Mouse (Mus musculus): ENCODE data around the gene Ankdd1a.

Ankdd1a gene

GRCm38 (mm10) chr9:65542111-65542524, 22.1 kb upstream of the Ankdd1a start:
- peak; percentile 45 for DNase-seq (ENCODE audit: low spot score)

DNA sequence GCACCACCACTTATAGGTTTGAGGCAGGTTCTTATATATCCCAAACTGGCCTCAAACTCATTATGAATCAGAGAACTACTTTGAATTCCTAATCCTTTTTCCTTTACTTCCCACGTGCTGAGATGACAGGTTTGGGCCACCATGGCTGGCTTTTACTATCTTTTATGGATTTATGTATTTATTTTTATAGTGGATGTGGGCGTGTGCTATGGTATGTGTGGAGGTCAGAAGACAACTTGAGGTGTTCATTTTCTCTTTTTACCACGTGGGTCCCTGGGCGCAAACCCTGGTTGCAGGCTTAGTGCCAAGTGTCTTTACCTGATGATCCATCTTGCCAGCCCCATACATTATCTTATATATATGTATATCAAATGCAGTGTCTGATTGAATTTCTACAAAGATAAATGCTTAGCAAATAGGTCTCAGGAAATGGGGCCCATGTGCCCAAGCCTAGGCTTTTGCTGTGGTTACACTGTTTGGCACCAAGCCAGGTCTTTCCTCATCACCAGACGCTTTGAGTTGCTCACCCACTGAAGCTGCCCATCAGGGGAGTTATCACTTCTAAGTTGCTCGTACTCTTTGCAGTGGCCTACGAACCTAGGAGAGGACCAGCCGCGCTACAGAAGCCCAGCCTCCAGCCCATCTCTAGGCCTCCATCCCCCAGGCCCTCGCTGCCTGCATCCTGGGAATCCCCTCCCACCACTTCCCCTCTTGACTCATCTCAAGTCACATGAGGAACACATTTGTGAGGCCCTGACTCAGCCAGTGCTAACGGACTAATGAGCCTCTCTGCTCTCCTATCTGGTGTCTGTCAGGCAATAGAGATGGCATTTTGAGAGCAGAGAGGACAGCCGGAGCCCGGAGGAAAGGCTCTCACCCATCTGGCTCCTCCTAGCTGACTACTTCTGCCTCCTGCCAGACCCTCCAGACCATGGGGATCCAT, 21.4 kb upstream of the Ankdd1a start:
- peak; percentile 63 for DNase-seq (ENCODE audit: low spot score)

GRCm38 (mm10) chr9:65539697-65540096, 19.7 kb upstream of the Ankdd1a start:
- DNase-seq (ENCODE audit: low spot score): no peak

DNA sequence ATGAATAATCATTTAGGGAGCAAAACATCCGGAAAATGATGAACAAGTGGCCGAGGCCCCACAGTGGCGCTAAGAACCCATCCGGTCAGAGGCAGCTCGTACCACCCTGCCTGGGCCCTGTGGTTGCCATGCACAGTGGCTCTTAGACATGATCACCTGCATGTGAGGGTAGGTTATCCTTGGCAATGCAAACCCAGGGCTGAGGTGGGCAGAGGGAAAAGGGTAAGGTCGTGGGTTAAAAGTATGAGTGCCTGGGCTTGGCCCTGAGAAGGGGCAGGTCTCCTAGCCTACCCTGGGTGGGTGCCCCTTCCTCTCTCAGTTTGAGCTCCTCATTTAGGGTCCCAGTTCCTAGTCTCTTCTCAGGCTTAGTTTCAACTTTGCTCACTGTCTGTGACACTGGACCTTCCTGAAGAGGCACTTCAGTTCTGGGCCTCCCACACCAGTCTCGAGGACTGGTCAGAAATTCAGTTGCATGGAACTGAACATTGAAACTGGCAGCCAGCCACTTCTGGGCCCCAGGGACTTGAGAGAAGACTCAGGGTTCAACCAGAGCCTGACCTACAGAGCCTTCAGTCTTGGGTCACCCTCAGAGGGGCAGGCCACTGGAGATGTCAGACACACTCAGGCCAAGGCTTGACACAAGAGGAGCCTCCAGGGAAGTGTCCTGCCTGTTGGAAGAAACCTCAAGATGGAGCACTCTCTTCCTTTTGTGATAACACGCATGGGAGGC, 18.1 kb upstream of the Ankdd1a start:
- no peak for DNase-seq (ENCODE audit: low spot score)

DNA sequence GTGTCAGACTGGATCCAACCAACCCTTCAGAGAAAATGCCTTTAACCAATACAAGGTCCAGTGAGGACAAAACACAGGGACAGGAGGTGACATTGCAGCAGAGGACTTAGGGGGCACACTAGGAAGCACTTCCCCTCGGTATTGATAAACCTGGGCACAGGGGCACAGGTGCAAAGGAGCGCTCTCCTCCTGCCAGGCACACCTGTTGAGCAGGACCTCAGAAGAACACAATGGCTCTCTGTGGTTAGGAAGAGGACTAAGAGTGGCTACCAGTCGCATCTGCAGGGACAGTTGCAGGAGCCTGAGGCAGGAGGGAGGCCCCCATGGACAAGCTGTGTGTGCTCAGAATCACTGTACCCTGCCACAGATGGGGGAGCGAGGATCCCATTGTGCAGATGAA, 16.5 kb upstream of the Ankdd1a start:
- no peak for DNase-seq (ENCODE audit: low spot score)

DNA sequence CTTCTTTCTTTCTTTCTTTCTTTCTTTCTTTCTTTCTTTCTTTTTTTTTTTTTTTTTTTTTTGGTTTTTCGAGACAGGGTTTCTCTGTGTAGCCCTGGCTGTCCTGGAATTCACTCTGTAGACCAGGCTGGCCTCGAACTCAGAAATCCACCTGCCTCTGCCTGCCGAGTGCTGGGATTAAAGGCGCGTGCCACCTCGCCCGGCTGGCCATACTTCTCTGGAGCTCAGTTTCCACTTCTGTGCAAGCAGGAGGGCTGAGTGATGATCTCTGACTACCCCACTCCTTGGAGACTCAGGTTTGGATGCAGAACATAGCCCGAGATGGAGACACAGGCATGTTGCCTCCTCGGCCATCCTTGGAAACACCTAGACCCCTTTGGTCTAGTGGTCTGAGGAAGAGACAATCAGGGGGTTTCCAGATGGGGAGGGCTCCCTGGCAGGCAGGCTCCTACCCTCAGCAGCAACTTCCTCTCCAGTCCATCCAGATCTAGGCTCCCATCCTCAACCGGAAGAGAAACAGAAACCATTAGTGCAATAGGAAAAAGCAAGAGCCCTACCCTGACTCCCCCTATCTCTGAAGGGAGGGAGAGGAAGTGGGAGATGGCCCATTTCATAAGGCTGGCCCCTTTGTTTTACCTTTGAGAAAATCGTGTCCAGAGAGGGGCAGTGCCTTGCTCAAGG, 15.9 kb upstream of the Ankdd1a start:
- DNase-seq (ENCODE audit: low spot score): peak; percentile 38

DNA sequence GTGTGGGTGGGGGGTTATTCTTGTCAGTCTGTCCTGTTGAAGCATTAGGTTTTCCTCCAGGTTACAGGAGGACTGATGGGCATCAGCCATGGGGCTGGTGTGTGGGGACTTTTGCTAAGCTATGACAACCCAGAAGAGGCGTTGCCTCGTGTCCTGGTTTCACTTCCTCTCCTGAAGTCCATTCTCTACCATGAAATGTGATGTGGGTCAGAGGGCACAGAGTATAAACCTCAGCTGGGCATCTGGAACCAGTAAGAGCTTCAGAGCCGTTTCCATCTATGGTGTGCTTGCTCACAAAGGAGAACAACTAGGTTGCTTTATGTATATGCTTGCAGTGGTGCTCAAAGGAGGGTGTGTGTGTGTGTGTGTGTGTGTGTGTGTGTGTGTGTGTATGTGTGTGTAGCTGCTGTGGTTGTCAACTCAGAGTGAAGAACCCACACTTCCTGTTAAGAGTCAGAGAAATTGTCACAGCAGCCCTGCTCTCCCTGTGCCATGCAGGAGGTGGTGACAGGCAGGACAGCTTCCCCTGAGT, 15.3 kb upstream of the Ankdd1a start:
- DNase-seq (ENCODE audit: low spot score): peak; percentile 69

GRCm38 (mm10) chr9:65534111-65534510, 14.1 kb upstream of the Ankdd1a start:
- no peak for DNase-seq (ENCODE audit: low spot score)

- DNase-seq (ENCODE audit: low spot score): no peak
Observed at GRCm38 (mm10) chr9:65532986-65533385, 13.0 kb upstream of the Ankdd1a start.

- no peak for DNase-seq (ENCODE audit: low spot score)
Observed at GRCm38 (mm10) chr9:65531283-65531682, 11.3 kb upstream of the Ankdd1a start.

GRCm38 (mm10) chr9:65529659-65530058, 9.7 kb upstream of the Ankdd1a start:
- no peak for DNase-seq (ENCODE audit: low spot score)

- no peak for DNase-seq (ENCODE audit: low spot score)
Observed at GRCm38 (mm10) chr9:65528417-65529038, 8.5 kb upstream of the Ankdd1a start.

GRCm38 (mm10) chr9:65525445-65526195, 5.6 kb upstream of the Ankdd1a start:
- DNase-seq (ENCODE audit: low spot score): peak; percentile 20

GRCm38 (mm10) chr9:65523611-65524364, 3.8 kb upstream of the Ankdd1a start:
- peak; percentile 84 for DNase-seq (ENCODE audit: low spot score)

GRCm38 (mm10) chr9:65520505-65520876, 498 bp upstream of the Ankdd1a start:
- DNase-seq (ENCODE audit: low spot score): no peak

- DNase-seq (ENCODE audit: low spot score): no peak
Observed at GRCm38 (mm10) chr9:65514851-65515261, 5.1 kb downstream of the Ankdd1a start.

GRCm38 (mm10) chr9:65514431-65514830, 5.6 kb downstream of the Ankdd1a start:
- DNase-seq (ENCODE audit: low spot score): no peak

- DNase-seq (ENCODE audit: low spot score): no peak
Observed at GRCm38 (mm10) chr9:65512520-65512919, 7.5 kb downstream of the Ankdd1a start.

GRCm38 (mm10) chr9:65508449-65508848, 11.5 kb downstream of the Ankdd1a start:
- no peak for DNase-seq (ENCODE audit: low spot score)

Measured in lung, postnatal 25 days (tissue).